Mouse (Mus musculus) heart, postnatal 0 days (tissue): ENCODE results near the gene Slc10a4.

Experiments
- CTCF ChIP-seq: IDR thresholded peaks from 2 replicates; pipeline ENCODE4 v1.5.1; 2016; ENCODE audit warnings: antibody characterized with exemption, control low read depth, low read depth
- EP300 ChIP-seq: IDR thresholded peaks from 2 replicates; pipeline ENCODE4 v1.6.1; 2016; ENCODE audit warnings: antibody characterized with exemption, low read depth

- TF ChIP-seq CTCF (no peak), EP300 (no peak)
These were observed 50.3 kb downstream of the Slc10a4 start for GRCm38 (mm10) chr5:73056937-73057336.
